Mouse (Mus musculus) cerebellum, postnatal 10 days (tissue): ENCODE results near the gene Smim13.

ENCODE experiments used
- DNase-seq, 2 experiments: peaks; one replicate each; pipeline ENCODE4 v3.0.0; 2021; ENCODE audit warnings: mixed read lengths in 2 of 2

Smim13 gene

DNA sequence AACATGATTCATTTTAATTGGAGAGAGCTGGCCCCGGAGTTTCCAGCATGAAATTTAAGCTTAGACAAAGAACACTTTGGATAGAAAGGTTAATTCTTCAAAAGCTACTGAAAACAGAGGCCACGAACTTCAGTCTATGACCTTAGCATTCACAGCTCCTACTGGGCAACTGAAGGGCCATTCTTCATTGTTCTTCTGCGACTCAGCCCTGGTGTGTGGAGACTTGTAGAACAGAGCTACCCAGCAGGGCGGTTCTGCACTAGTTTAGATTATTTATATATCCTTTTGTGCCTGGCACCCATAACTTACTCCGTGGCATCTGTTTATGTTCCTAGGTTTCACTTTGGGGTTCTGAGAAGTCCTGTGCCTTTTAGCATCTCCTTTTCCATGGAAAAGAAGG is 44.0 kb downstream of the Smim13 start:
- DNase-seq = no peak

DNA sequence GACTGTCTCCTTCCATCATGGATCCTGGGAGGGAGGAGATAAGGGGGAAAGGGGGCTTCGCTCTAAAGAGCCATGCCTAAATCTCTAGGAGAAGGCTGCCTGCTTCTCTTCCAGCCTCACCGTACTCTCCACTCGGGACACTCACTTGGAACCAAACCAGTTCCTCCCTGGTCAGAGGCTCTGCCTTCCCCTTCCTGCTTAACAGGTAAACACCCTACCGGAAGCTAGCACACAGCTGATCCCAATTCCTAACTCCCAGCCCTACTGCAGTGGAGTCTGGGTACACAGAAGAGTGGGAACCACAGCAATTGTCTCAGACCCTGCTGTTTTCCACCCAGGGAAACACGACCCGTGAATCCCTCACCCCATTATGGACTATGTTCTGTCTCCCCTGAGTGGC is 46.2 kb downstream of the Smim13 start:
- peak in 1 of 2 experiments; percentile 18 for DNase-seq

DNA sequence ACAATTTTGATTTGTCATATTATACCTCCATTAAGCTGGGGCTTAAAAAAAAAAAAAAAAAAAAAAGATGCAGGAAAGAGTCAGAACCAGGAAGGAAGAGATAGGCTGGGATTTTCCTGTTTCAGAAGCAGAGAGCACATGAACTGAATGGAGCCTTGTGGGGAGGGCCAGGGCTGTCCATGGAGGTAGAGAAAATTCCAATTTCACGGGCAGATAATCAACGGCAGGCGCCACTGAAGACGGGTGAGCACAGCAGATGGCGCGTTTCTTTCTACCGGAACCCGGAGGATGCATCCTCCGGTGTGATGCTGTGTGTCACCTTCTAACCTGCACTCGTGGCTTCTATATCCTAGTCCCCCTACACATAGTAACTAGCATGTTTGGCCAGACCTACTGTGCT is 46.8 kb downstream of the Smim13 start:
- peak; percentile 61 to 67 for DNase-seq

DNA sequence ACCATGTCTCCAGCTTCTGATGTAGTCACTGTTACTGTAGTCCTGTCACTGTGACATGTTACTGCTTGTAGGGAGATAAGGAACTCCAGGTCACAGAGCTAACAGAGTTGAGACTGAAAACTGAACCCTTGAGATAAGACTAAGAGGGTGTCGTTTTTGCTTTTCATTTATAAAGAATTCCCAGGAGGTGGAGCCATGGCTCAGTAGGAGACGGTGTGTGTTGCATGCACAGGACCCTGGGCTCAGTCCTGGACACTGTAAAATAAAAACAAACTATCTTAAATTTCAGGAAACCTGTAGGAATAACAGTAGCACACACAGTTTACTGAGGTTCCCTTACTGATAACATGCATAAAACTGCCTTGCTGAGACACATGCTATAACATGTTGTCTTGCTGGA is 48.9 kb downstream of the Smim13 start:
- no peak for DNase-seq

DNA sequence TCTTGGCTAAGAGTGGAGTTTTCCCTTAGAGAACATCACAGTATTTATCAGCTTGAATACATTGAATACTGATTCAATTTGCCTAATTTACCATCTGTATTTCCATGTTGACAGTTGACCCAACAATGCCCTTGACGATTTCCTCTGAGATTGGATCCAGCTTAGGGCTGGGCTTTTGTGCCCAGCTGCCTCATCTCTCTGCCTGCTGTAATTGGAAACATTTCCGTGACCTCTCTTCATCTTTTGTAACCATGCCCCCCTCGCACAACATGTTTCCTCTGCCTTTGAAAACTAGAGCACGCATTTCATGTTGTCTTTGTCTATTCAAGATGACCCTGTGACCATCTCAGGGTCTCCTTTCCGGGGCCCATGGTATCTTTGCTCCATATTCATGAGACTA is 49.4 kb downstream of the Smim13 start:
- no peak for DNase-seq

DNA sequence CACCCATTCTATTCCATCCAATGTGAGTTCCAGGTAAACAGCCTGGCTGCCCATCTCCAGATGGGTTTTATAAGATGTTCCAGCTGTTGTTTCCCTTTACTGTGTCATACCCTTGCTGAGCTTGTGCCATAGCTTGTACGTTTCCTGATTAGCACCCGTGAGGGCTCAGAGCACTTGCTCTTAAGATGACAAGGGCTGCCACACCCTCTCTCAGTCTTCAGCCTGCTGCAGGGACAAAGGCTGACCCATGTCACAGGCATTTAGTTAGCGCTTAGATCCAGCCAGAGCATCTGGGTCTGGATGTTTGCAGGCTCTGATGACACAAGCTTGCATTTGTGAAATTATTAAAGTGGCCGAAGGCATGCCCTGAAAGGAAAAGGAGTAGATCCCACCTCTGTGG is 50.4 kb downstream of the Smim13 start:
- DNase-seq = no peak

DNA sequence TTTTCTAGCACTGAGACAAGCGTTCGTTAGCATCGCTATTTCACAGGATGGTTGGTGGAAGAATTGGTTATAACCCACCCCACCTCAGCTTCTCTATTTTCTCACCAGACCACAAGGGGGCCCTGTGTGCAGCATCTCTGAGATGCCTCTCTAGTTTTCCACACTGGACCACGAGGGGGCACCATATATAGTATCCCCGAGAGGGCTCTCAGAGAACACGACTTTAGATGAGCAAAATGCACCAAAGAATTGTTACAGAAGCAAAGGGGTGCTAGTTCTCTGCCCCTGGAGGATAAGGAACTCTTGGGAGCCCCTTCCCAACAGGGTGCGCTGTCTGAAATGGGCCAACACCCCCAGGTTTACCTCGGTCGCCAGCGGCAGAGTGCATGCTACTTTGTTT is 53.1 kb downstream of the Smim13 start:
- DNase-seq = peak; percentile 87 to 90

DNA sequence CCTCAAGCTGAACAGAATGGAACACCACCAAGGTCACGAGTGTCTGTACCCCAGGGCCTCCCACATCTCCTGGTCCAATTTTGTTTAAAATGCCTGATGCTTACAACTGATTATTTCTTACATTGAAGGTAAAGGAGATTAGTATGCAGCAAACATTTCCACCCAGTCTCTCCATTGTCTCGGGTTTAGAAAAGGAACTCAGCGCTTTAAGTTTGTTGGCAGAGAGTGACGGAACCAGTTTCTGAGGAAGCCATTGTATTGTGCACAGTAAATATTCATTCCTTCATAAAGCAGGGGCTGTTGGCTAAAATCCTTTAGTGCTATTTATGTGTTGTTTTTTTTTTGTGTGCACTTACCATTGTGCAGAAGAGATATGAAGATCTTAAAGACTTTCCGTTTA is 71.1 kb downstream of the Smim13 start:
- DNase-seq = no peak

DNA sequence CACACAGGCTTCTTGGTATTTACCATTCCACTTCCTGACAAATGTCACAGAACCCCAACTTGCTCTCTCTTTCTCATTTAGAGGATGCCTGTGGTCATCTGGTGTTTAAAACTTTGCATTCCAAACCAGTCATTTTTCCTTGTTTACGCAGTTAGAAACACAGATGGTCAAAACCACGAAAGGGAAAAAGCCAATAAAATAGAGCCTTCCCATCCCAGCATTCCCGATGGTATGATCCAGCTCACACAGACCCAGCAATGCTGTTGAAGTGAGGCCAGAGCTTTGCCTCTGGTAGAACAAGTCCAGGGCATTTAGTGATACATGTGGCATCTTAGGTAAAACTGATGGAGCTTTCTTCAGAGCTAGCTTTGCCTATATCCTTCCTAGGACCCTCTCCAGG is 71.8 kb downstream of the Smim13 start:
- DNase-seq = no peak

DNA sequence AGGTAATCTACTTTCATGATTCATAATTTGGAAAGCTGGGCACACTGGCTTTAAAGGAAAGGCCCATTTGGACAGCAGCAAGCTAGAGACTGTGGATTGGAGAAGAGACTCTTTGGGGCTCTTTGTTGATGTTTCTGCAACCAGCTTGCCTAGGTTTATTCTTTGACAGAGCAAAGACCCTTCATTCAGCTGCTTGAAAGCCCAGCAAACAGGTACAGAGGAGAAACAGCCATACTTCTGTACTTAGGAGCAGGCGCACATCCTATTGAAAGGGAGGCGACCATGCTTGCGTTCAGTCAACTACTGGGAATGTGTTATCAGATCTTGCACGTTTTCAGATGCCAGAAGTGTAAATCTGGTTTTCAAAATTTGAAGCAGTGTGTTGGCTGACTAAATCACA is 75.0 kb downstream of the Smim13 start:
- DNase-seq = no peak

DNA sequence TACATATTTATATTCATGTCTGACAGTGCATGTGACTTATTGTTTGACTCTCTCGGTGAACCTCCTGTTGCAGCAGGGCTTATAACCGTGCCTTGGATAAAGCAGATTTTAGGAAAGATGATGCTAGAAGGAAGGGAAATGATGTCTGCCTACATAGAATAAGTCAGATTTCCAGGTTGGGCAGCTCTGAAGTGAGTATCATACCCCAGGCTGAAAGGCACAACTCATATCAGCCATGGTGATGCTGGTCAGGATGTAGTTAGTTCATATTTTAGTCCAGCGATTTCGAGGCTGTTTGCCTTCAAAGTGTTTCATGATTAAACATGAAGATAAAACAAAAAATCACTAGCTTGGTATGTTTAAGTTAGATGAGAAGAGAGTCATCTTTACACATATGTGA is 75.7 kb downstream of the Smim13 start:
- no peak for DNase-seq

DNA sequence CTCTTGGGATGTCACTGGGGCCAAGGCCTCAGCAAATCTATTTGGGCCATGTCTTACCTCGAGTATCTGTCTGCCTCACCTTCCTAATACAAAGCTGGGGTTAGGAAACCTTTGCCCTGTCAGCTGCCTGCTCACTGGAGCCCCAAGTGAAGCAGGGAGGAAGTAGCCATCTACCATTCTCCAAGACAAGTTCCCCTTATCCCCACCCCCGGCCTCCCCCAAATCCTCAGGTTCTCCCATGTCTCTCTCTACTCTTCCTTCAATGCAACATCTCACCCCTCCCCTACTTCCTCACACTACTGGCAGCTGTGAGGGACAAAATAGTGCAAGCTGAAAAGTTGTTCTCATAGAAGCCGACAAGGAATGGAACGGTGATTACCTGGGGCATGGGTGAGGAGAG is 76.5 kb downstream of the Smim13 start:
- DNase-seq = no peak
